Mouse (Mus musculus) ES-Bruce4 (cell line): ENCODE measurements around the gene Agtrap. TPM values are rescaled to one million over a fixed set of nuclear protein-coding genes. Genes with fewer than 3 reads are reported as not detected.

Source experiments
- H3K27ac ChIP-seq: 2 replicates; pipeline ENCODE4 v1.5.1; 2012; ENCODE audit warnings: low read length, inconsistent platforms; ENCODE audit not compliant: insufficient read depth
- H3K27me3 ChIP-seq: 2 replicates; pipeline ENCODE4 v1.6.1; 2012; ENCODE audit warnings: mild to moderate bottlenecking, low read length, inconsistent platforms; ENCODE audit not compliant: control insufficient read depth, poor library complexity, insufficient read depth, severe bottlenecking
- H3K36me3 ChIP-seq: 2 replicates; pipeline ENCODE4 v1.6.1; 2012; ENCODE audit warnings: inconsistent platforms, mild to moderate bottlenecking, low read length, moderate library complexity; ENCODE audit not compliant: control insufficient read depth, poor library complexity, insufficient read depth, severe bottlenecking
- H3K4me1 ChIP-seq: one replicate; pipeline ENCODE4 v1.8.1; 2011; ENCODE audit warnings: low read length; ENCODE audit not compliant: control insufficient read depth, insufficient read depth
- H3K4me3 ChIP-seq: 2 replicates; pipeline ENCODE4 v1.5.1; 2011; ENCODE audit warnings: low read depth, mild to moderate bottlenecking, low read length
- H3K9ac ChIP-seq: 2 replicates; pipeline ENCODE4 v1.6.1; 2012; ENCODE audit warnings: low read depth, mild to moderate bottlenecking, inconsistent platforms; ENCODE audit not compliant: poor library complexity, severe bottlenecking
- H3K9me3 ChIP-seq: replicated peaks from 2 replicates; pipeline ENCODE4 v1.6.1; 2012; ENCODE audit warnings: mild to moderate bottlenecking, low read length, inconsistent platforms; ENCODE audit not compliant: control insufficient read depth, poor library complexity, insufficient read depth, severe bottlenecking
- CTCF ChIP-seq: IDR thresholded peaks from one replicate; pipeline ENCODE4 v1.8.1; 2011; ENCODE audit warnings: low read depth, low read length
- EP300 ChIP-seq: IDR thresholded peaks from 2 replicates; pipeline ENCODE4 v1.6.1; 2011; ENCODE audit warnings: low read depth, low read length; ENCODE audit not compliant: insufficient read depth
- POLR2A ChIP-seq: IDR thresholded peaks from one replicate; pipeline ENCODE4 v1.8.1; 2011; ENCODE audit warnings: low read length; ENCODE audit not compliant: insufficient read depth
- polyA plus RNA-seq: library from polyadenylated mRNA; stranded (reverse); fragments of >200 nt; gene quantifications from 2 replicates; pipeline ENCODE4 v1.2.4, GENCODE M21; 2011; ENCODE audit warnings: low read depth; ENCODE audit not compliant: missing spikeins, insufficient read depth, insufficient read length

Agtrap gene
- polyA plus RNA-seq, 1 experiment: 48.2 TPM

DNA sequence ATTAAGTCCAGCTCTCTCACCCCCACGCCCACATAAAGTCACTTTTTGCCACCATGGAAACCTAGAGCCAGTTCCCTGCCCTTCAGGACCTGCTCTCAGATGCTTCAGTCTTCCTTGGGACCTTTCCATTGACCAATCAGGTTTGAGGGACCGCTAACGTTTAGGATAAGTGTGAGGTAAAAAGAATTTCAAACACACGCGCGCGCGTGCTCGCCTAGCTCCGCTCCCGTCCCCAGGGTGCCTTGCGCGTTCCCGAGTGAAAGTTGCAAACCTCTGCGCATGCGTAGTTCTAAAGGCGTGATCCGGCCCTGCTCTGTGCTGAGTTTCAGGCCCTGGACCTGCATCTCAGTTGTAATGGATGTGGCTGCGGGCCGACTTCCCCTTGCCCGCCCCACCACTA lies 12.6 kb downstream of the Agtrap start:
- Histone ChIP-seq H3K4me1 (peaks cover 4% of the 10 kb centered on the region), H3K9me3 (no peaks in the 10 kb centered on the region), H3K27me3 (no peaks in the 10 kb centered on the region), H3K36me3 (peaks cover 8% of the 10 kb centered on the region), H3K9ac (peak overlapping the region; percentile 30), H3K27ac (0 out of 2 replicates have a peak overlapping the region, but pooled peaks have one; percentile 0), H3K4me3 (peak overlapping the region; percentile 23)
- TF ChIP-seq EP300 (no peak), CTCF (no peak), POLR2A (no peak)

DNA sequence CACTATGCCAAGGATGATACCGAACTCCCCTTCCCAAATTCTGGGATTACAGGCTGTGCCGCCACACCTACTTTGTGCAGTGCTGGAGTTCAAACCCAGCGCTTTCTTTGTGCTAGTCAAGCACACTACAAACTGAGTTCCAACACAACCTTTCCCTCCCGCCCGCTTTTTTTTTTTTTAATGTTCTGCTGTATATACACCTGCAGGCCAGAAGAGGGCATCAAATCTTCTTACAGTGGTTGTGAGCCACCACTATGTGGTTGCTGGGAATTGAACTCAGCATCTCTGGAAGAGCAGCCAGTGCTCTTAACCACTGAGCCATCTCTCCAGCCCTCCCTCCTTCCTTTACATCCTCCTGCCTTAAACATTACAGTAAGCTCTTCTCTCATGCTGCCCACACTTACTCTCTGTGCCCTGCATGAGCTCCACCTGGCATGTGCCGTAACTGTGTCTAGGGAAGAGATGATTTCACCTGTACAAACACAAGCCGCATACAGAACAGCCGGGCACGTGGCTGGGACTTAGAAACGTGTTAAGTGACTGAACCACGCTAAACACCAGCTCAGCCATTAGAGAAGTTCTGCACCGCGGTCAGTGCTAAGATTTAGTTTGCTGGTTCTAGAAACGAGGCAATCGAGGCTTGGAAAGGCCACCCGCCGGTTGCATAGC lies 13.2 kb downstream of the Agtrap start:
- Histone ChIP-seq H3K4me1 (peaks cover 4% of the 10 kb centered on the region), H3K27ac (0 out of 2 replicates have a peak overlapping the region, but pooled peaks have one; percentile 0), H3K36me3 (peaks cover 2% of the 10 kb centered on the region; the same call in 1 of the 2 replicates), H3K9ac (peak overlapping the region; percentile 30), H3K4me3 (peak overlapping the region; percentile 23), H3K9me3 (no peaks in the 10 kb centered on the region), H3K27me3 (no peaks in the 10 kb centered on the region)
- TF ChIP-seq EP300 (no peak), POLR2A (no peak), CTCF (no peak)

DNA sequence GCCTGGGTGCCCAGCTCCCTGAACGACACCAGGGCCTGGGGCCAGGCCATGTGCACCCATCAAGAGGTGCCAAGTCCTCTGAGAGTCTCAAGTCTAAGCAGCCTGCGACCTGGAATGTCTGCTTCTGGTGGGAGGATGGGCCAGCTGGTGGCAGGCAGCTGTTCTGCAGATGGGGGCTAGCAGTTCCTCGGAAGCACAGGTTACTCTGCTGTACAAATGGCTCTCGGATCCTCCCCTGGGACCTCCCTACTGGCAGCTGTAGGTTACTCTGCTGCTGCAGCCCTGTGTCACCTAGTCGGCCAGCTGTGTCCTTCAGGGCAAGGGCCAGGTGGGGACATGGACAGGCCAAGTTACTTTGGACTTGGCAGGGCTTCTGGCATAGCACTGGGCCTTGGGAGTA lies 16.3 kb downstream of the Agtrap start:
- Histone ChIP-seq H3K4me3 (no peak overlapping the region), H3K27me3 (no peaks in the 10 kb centered on the region), H3K36me3 (no peaks in the 10 kb centered on the region), H3K27ac (no peak overlapping the region), H3K4me1 (peaks cover 3% of the 10 kb centered on the region), H3K9ac (no peak overlapping the region), H3K9me3 (no peaks in the 10 kb centered on the region)
- TF ChIP-seq POLR2A (no peak), CTCF (no peak), EP300 (no peak)

DNA sequence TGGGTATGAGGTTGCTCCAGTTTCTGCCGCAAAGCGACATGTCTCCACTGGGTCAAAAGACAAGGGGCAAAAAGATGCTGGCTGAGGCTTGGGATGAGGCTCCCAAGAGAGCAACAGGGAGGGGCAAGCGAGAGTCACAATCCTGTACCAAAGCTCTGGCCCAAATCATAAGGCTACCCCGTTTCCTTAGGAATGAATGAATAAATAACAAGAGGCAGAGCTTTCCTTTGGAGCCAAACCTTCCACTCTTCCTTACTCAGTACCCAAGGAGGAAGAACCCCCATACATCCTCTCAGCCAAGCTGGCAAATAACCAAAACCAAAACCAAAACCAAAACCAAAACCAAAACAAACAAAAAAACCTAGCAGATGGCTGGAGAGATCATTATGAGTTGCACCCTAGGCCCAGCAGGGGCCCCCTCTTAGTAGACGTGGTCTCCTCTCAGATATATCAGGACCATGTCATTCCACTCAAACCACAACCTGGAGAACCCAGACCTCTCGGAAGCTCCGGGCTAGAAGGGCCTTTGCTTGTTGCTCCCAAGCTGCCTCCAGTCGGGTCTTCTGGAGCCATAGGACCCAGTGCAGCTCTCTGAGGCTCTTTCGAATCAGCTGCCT lies 18.1 kb downstream of the Agtrap start:
- TF ChIP-seq POLR2A: no peak
- Histone ChIP-seq H3K27ac (no peak overlapping the region), H3K9ac (no peak overlapping the region), H3K4me3 (no peak overlapping the region), H3K36me3 (no peaks in the 10 kb centered on the region), H3K9me3 (no peaks in the 10 kb centered on the region), H3K27me3 (no peaks in the 10 kb centered on the region), H3K4me1 (peaks cover 15% of the 10 kb centered on the region)

DNA sequence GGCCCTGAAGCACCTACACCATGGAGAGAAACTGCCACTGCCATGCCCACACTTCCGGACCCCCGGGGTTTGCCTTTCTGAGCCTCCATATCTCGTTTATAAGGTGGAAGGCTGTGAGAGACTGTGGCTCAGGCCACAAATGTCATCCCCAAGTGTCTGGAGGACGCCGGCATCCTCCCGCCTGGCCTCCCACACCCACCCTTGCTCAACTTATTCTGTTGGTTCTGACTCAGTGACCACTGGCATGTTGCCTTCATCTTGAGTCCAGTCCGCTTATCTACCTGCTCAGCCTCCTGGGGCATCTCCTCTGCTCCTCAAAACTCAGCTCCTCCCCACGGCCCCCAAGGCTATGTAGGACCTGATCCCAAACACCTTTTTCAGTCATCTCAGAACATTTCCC lies 20.5 kb downstream of the Agtrap start:
- H3K36me3 ChIP-seq: no peaks in the 10 kb centered on the region
- peaks cover 13% of the 10 kb centered on the region for H3K4me1 ChIP-seq
- no peak overlapping the region for H3K9ac ChIP-seq
- no peak overlapping the region for H3K27ac ChIP-seq
- TF ChIP-seq EP300: no peak
- TF ChIP-seq POLR2A: no peak
- TF ChIP-seq CTCF: no peak
- H3K27me3 ChIP-seq: no peaks in the 10 kb centered on the region
- no peak overlapping the region for H3K4me3 ChIP-seq
- H3K9me3 ChIP-seq: no peaks in the 10 kb centered on the region

DNA sequence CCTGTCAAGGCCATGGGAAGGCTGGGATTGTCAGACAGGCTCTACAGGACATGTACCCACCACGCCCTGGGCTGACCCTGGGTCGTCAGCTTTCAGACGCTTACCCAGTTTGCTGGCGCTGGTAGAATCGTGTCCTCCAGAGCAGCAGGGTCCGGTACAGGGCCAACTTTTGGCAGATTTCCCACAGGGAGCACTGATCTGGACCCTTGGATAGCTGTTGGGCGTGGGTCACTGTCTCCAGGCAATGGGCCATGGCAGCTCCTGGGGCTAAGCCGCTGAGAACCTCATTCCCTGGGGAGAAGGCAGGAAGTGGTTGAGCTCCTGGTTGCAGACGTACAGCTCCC lies 21.5 kb downstream of the Agtrap start:
- no peaks in the 10 kb centered on the region for H3K27me3 ChIP-seq
- no peaks in the 10 kb centered on the region for H3K36me3 ChIP-seq
- H3K4me3 ChIP-seq: no peak overlapping the region
- no peak overlapping the region for H3K27ac ChIP-seq
- H3K4me1 ChIP-seq: peaks cover 13% of the 10 kb centered on the region
- no peaks in the 10 kb centered on the region for H3K9me3 ChIP-seq
- H3K9ac ChIP-seq: no peak overlapping the region
- TF ChIP-seq POLR2A: no peak
- TF ChIP-seq CTCF: no peak
